Mouse (Mus musculus): ENCODE results near the gene Entpd8. TPM values are rescaled to one million over a fixed set of nuclear protein-coding genes. Genes with fewer than 3 reads are reported as not detected.
A peak's percentile ranks its signal among the peaks of the same experiment; 100 is the strongest.

The Entpd8 gene
- polyA plus RNA-seq (2014; fragmentation: Nextera tagmentation; extraction: Ambion mirVana): 6.0 and 7.3 TPM in 2 replicates

GRCm38 (mm10) chr2:25080076-25080475 is at the start of gene Entpd8:
Gene Entpd8, plus strand, starts transcription at chr2:25080304.
- 50% methylated on average over 5 of the region's 5 CpGs for WGBS
- DNase-seq (ENCODE audit: low spot score) (no peak), ATAC-seq (replicated peaks; ENCODE audit: low FRiP score, low TSS enrichment, low read depth) (peak; percentile 58)
- Histone ChIP-seq H3K9me3 (ENCODE audit: control insufficient read depth, low read length) (no peaks in the 10 kb centered on the region), H3K27ac (ENCODE audit: low read depth) (no peak within 1 kb of the TSS), H3K36me3 (ENCODE audit: control insufficient read depth, insufficient read depth, low read length) (no peaks in the 10 kb centered on the region), H3K4me2 (ENCODE audit: low read length) (0 out of 2 replicates have a peak within 1 kb of the TSS, but pooled peaks have one; percentile 4), H3K4me3 (ENCODE audit: low read depth, low read length) (no peak within 1 kb of the TSS), H3K9ac (ENCODE audit: low read length) (no peak within 1 kb of the TSS), H3K4me1 (replicated peaks; ENCODE audit: control insufficient read depth, insufficient read depth, low read length) (no peaks in the 10 kb centered on the region), H3K27me3 (replicated peaks; ENCODE audit: control insufficient read depth, insufficient read depth, low read length) (no peaks in the 10 kb centered on the region)

- Histone ChIP-seq H3K27me3 (replicated peaks; ENCODE audit: control insufficient read depth, insufficient read depth, low read length) (no peaks in the 10 kb centered on the region), H3K36me3 (ENCODE audit: control insufficient read depth, insufficient read depth, low read length) (no peaks in the 10 kb centered on the region), H3K27ac (ENCODE audit: low read depth) (no peak overlapping the region), H3K9me3 (ENCODE audit: control insufficient read depth, low read length) (no peaks in the 10 kb centered on the region), H3K9ac (ENCODE audit: low read length) (no peak overlapping the region), H3K4me3 (ENCODE audit: low read depth, low read length) (no peak overlapping the region), H3K4me2 (ENCODE audit: low read length) (no peak overlapping the region), H3K4me1 (replicated peaks; ENCODE audit: control insufficient read depth, insufficient read depth, low read length) (no peaks in the 10 kb centered on the region)
- WGBS: 97% methylated on average over 4 of the region's 4 CpGs
- DNase-seq (ENCODE audit: low spot score) (no peak), ATAC-seq (replicated peaks; ENCODE audit: low FRiP score, low TSS enrichment, low read depth) (no peak)
These were observed 45.1 kb upstream of the Entpd8 start for GRCm38 (mm10) chr2:25034994-25035393.

- 83% methylated on average over 5 of the region's 5 CpGs for WGBS
These were observed 40.0 kb upstream of the Entpd8 start for GRCm38 (mm10) chr2:25040089-25040488.

GRCm38 (mm10) chr2:25050921-25051320 is 29.2 kb upstream of the Entpd8 start:
- no peak for ATAC-seq (replicated peaks; ENCODE audit: low FRiP score, low TSS enrichment, low read depth)
- 92% methylated on average over 7 of the region's 7 CpGs for WGBS
- H3K4me2 ChIP-seq (ENCODE audit: low read length): no peak overlapping the region
- peaks cover 6% of the 10 kb centered on the region for H3K4me1 ChIP-seq (replicated peaks; ENCODE audit: control insufficient read depth, insufficient read depth, low read length)
- H3K27me3 ChIP-seq (replicated peaks; ENCODE audit: control insufficient read depth, insufficient read depth, low read length): no peaks in the 10 kb centered on the region
- H3K9me3 ChIP-seq (ENCODE audit: control insufficient read depth, low read length): no peaks in the 10 kb centered on the region
- peaks cover 2% of the 10 kb centered on the region; the same call in 1 of the 2 replicates for H3K36me3 ChIP-seq (ENCODE audit: control insufficient read depth, insufficient read depth, low read length)
- DNase-seq (ENCODE audit: low spot score): no peak
- no peak overlapping the region for H3K4me3 ChIP-seq (ENCODE audit: low read depth, low read length)
- no peak overlapping the region for H3K9ac ChIP-seq (ENCODE audit: low read length)
- no peak overlapping the region for H3K27ac ChIP-seq (ENCODE audit: low read depth)

More at GRCm38 (mm10) chr2:25040089-25040488, 40.0 kb upstream of the Entpd8 start:
- no peak for DNase-seq (ENCODE audit: low spot score)
- Histone ChIP-seq H3K27me3 (replicated peaks; ENCODE audit: control insufficient read depth, insufficient read depth, low read length) (no peaks in the 10 kb centered on the region), H3K4me2 (ENCODE audit: low read length) (no peak overlapping the region), H3K9me3 (ENCODE audit: control insufficient read depth, low read length) (no peaks in the 10 kb centered on the region), H3K9ac (ENCODE audit: low read length) (no peak overlapping the region), H3K27ac (ENCODE audit: low read depth) (no peak overlapping the region), H3K4me1 (replicated peaks; ENCODE audit: control insufficient read depth, insufficient read depth, low read length) (no peaks in the 10 kb centered on the region), H3K4me3 (ENCODE audit: low read depth, low read length) (no peak overlapping the region), H3K36me3 (ENCODE audit: control insufficient read depth, insufficient read depth, low read length) (no peaks in the 10 kb centered on the region)
- no peak for ATAC-seq (replicated peaks; ENCODE audit: low FRiP score, low TSS enrichment, low read depth)

- ATAC-seq (replicated peaks; ENCODE audit: low FRiP score, low TSS enrichment, low read depth) (no peak), DNase-seq (ENCODE audit: low spot score) (no peak)
- Histone ChIP-seq H3K36me3 (ENCODE audit: control insufficient read depth, insufficient read depth, low read length) (peaks cover 7% of the 10 kb centered on the region; the same call in 1 of the 2 replicates), H3K4me2 (ENCODE audit: low read length) (no peak overlapping the region), H3K4me1 (replicated peaks; ENCODE audit: control insufficient read depth, insufficient read depth, low read length) (peaks cover 6% of the 10 kb centered on the region), H3K4me3 (ENCODE audit: low read depth, low read length) (no peak overlapping the region), H3K27ac (ENCODE audit: low read depth) (no peak overlapping the region), H3K9ac (ENCODE audit: low read length) (no peak overlapping the region), H3K9me3 (ENCODE audit: control insufficient read depth, low read length) (no peaks in the 10 kb centered on the region), H3K27me3 (replicated peaks; ENCODE audit: control insufficient read depth, insufficient read depth, low read length) (no peaks in the 10 kb centered on the region)
- 83% methylated on average over 8 of the region's 8 CpGs for WGBS
These were observed 28.7 kb upstream of the Entpd8 start for GRCm38 (mm10) chr2:25051450-25051849.

GRCm38 (mm10) chr2:25053101-25053500 is 27.0 kb upstream of the Entpd8 start:
- no peak overlapping the region for H3K4me2 ChIP-seq (ENCODE audit: low read length)
- H3K4me3 ChIP-seq (ENCODE audit: low read depth, low read length): no peak overlapping the region
- 84% methylated on average over 6 of the region's 6 CpGs for WGBS
- H3K9me3 ChIP-seq (ENCODE audit: control insufficient read depth, low read length): no peaks in the 10 kb centered on the region
- no peak for DNase-seq (ENCODE audit: low spot score)
- H3K9ac ChIP-seq (ENCODE audit: low read length): no peak overlapping the region
- H3K4me1 ChIP-seq (replicated peaks; ENCODE audit: control insufficient read depth, insufficient read depth, low read length): peaks cover 6% of the 10 kb centered on the region
- no peak for ATAC-seq (replicated peaks; ENCODE audit: low FRiP score, low TSS enrichment, low read depth)
- H3K36me3 ChIP-seq (ENCODE audit: control insufficient read depth, insufficient read depth, low read length): peaks cover 20% of the 10 kb centered on the region
- H3K27ac ChIP-seq (ENCODE audit: low read depth): no peak overlapping the region
- H3K27me3 ChIP-seq (replicated peaks; ENCODE audit: control insufficient read depth, insufficient read depth, low read length): no peaks in the 10 kb centered on the region

- Histone ChIP-seq H3K27me3 (replicated peaks; ENCODE audit: control insufficient read depth, insufficient read depth, low read length) (no peaks in the 10 kb centered on the region), H3K9me3 (ENCODE audit: control insufficient read depth, low read length) (no peaks in the 10 kb centered on the region), H3K36me3 (ENCODE audit: control insufficient read depth, insufficient read depth, low read length) (peaks cover 22% of the 10 kb centered on the region), H3K27ac (ENCODE audit: low read depth) (no peak within 1 kb of the TSS), H3K4me2 (ENCODE audit: low read length) (peak within 1 kb of the TSS; percentile 88), H3K4me1 (replicated peaks; ENCODE audit: control insufficient read depth, insufficient read depth, low read length) (peaks cover 6% of the 10 kb centered on the region), H3K9ac (ENCODE audit: low read length) (peak within 1 kb of the TSS; percentile 69), H3K4me3 (ENCODE audit: low read depth, low read length) (peak within 1 kb of the TSS; percentile 58)
- peak; percentile 92 for DNase-seq (ENCODE audit: low spot score)
- WGBS: 5% methylated on average over 47 of the region's 47 CpGs
- peak; percentile 92 for ATAC-seq (replicated peaks; ENCODE audit: low FRiP score, low TSS enrichment, low read depth)
These were observed 25.7 kb upstream of the Entpd8 start, which contains the start of gene Nsmf for GRCm38 (mm10) chr2:25054221-25055067. Gene Nsmf, plus strand, starts transcription at chr2:25054355.

- peaks cover 28% of the 10 kb centered on the region for H3K36me3 ChIP-seq (ENCODE audit: control insufficient read depth, insufficient read depth, low read length)
- H3K4me3 ChIP-seq (ENCODE audit: low read depth, low read length): peak overlapping the region; percentile 58
- no peak for DNase-seq (ENCODE audit: low spot score)
- H3K27ac ChIP-seq (ENCODE audit: low read depth): no peak overlapping the region
- no peaks in the 10 kb centered on the region for H3K9me3 ChIP-seq (ENCODE audit: control insufficient read depth, low read length)
- WGBS: 51% methylated on average over 2 of the region's 2 CpGs
- H3K4me2 ChIP-seq (ENCODE audit: low read length): peak overlapping the region; percentile 88
- peak overlapping the region; percentile 69 for H3K9ac ChIP-seq (ENCODE audit: low read length)
- H3K4me1 ChIP-seq (replicated peaks; ENCODE audit: control insufficient read depth, insufficient read depth, low read length): peaks cover 6% of the 10 kb centered on the region
- no peaks in the 10 kb centered on the region for H3K27me3 ChIP-seq (replicated peaks; ENCODE audit: control insufficient read depth, insufficient read depth, low read length)
- ATAC-seq (replicated peaks; ENCODE audit: low FRiP score, low TSS enrichment, low read depth): no peak
These were observed 25.1 kb upstream of the Entpd8 start for GRCm38 (mm10) chr2:25055068-25055405.
